Mouse (Mus musculus): ENCODE measurements at regions not wholly inside any gene's neighbourhood (a gene's known extent, or its start where the extent isn't known, plus 50 kb on each side); places are given as distances from the start of the nearest gene placed in this dataset.
"Not testable (repeated sequence)": the region's sequence is repeated elsewhere in the genome, so short reads cannot be mapped to it uniquely, and the experiment has no call there.

GRCm38 (mm10) chr17:27289804-27290203, 85.5 kb upstream of the Lemd2 start:
- not testable (repeated sequence) for H3K4me3 ChIP-seq (ENCODE audit: low read depth, low read length); H3K4me2 ChIP-seq (ENCODE audit: low read depth, low read length); H3K9ac ChIP-seq (ENCODE audit: low read depth, low read length); H3K36me3 ChIP-seq (ENCODE audit: control insufficient read depth, insufficient read depth, low read length); H3K9me3 ChIP-seq (ENCODE audit: control insufficient read depth, low read length); ATAC-seq (ENCODE audit: low read depth); H3K4me1 ChIP-seq (ENCODE audit: control insufficient read depth, insufficient read depth, low read length); H3K27me3 ChIP-seq (replicated peaks; ENCODE audit: control insufficient read depth, insufficient read depth, low read length); H3K27ac ChIP-seq (replicated peaks; ENCODE audit: low read depth, low read length); DNase-seq (ENCODE audit: low spot score)
- WGBS: 96% methylated on average over 13 of the region's 15 CpGs

- H3K4me1 ChIP-seq (ENCODE audit: control insufficient read depth, insufficient read depth, low read length); H3K4me3 ChIP-seq (ENCODE audit: low read depth, low read length); H3K9me3 ChIP-seq (ENCODE audit: control insufficient read depth, low read length); H3K4me2 ChIP-seq (ENCODE audit: low read depth, low read length); DNase-seq (ENCODE audit: low spot score); H3K27me3 ChIP-seq (replicated peaks; ENCODE audit: control insufficient read depth, insufficient read depth, low read length); H3K9ac ChIP-seq (ENCODE audit: low read depth, low read length); H3K27ac ChIP-seq (replicated peaks; ENCODE audit: low read depth, low read length); ATAC-seq (ENCODE audit: low read depth); H3K36me3 ChIP-seq (ENCODE audit: control insufficient read depth, insufficient read depth, low read length): not testable (repeated sequence)
- 96% methylated on average over 9 of the region's 10 CpGs for WGBS
These were observed 83.7 kb upstream of the Lemd2 start for GRCm38 (mm10) chr17:27287986-27288385.

- H3K4me3 ChIP-seq (ENCODE audit: low read depth, low read length): no peak overlapping the region
- ATAC-seq (ENCODE audit: low read depth): no peak
- H3K9ac ChIP-seq (ENCODE audit: low read depth, low read length): no peak overlapping the region
- no peaks in the 10 kb centered on the region for H3K27me3 ChIP-seq (replicated peaks; ENCODE audit: control insufficient read depth, insufficient read depth, low read length)
- no peak overlapping the region for H3K4me2 ChIP-seq (ENCODE audit: low read depth, low read length)
- H3K27ac ChIP-seq (replicated peaks; ENCODE audit: low read depth, low read length): no peak overlapping the region
- H3K9me3 ChIP-seq (ENCODE audit: control insufficient read depth, low read length): peaks cover 9% of the 10 kb centered on the region; the same call in 1 of the 2 replicates
- 79% methylated on average over 9 of the region's 9 CpGs for WGBS
- H3K36me3 ChIP-seq (ENCODE audit: control insufficient read depth, insufficient read depth, low read length): no peaks in the 10 kb centered on the region
- no peaks in the 10 kb centered on the region for H3K4me1 ChIP-seq (ENCODE audit: control insufficient read depth, insufficient read depth, low read length)
- DNase-seq (ENCODE audit: low spot score): no peak
These were observed 77.0 kb upstream of the Lemd2 start for GRCm38 (mm10) chr17:27281241-27281640.

- 94% methylated on average over 17 of the region's 17 CpGs for WGBS
- H3K9me3 ChIP-seq (ENCODE audit: control insufficient read depth, low read length): not testable (repeated sequence)
These were observed 75.4 kb upstream of the Lemd2 start for GRCm38 (mm10) chr17:27279491-27280288.

GRCm38 (mm10) chr17:27277786-27278185, 73.5 kb upstream of the Lemd2 start:
- 94% methylated on average over 12 of the region's 12 CpGs for WGBS

More at GRCm38 (mm10) chr17:27279491-27280288, 75.4 kb upstream of the Lemd2 start:
- H3K36me3 ChIP-seq (ENCODE audit: control insufficient read depth, insufficient read depth, low read length); H3K4me3 ChIP-seq (ENCODE audit: low read depth, low read length); DNase-seq (ENCODE audit: low spot score); H3K4me1 ChIP-seq (ENCODE audit: control insufficient read depth, insufficient read depth, low read length); ATAC-seq (ENCODE audit: low read depth); H3K27ac ChIP-seq (replicated peaks; ENCODE audit: low read depth, low read length); H3K4me2 ChIP-seq (ENCODE audit: low read depth, low read length); H3K9ac ChIP-seq (ENCODE audit: low read depth, low read length); H3K27me3 ChIP-seq (replicated peaks; ENCODE audit: control insufficient read depth, insufficient read depth, low read length): not testable (repeated sequence)

GRCm38 (mm10) chr17:27271756-27272155, 67.5 kb upstream of the Lemd2 start:
- H3K4me2 ChIP-seq (ENCODE audit: low read depth, low read length); H3K27me3 ChIP-seq (replicated peaks; ENCODE audit: control insufficient read depth, insufficient read depth, low read length); DNase-seq (ENCODE audit: low spot score); H3K9me3 ChIP-seq (ENCODE audit: control insufficient read depth, low read length); ATAC-seq (ENCODE audit: low read depth); H3K4me1 ChIP-seq (ENCODE audit: control insufficient read depth, insufficient read depth, low read length); H3K9ac ChIP-seq (ENCODE audit: low read depth, low read length); H3K36me3 ChIP-seq (ENCODE audit: control insufficient read depth, insufficient read depth, low read length); H3K4me3 ChIP-seq (ENCODE audit: low read depth, low read length); H3K27ac ChIP-seq (replicated peaks; ENCODE audit: low read depth, low read length): not testable (repeated sequence)
- WGBS: 93% methylated on average over 12 of the region's 12 CpGs

More at GRCm38 (mm10) chr17:27277786-27278185, 73.5 kb upstream of the Lemd2 start:
- not testable (repeated sequence) for H3K36me3 ChIP-seq (ENCODE audit: control insufficient read depth, insufficient read depth, low read length); ATAC-seq (ENCODE audit: low read depth); DNase-seq (ENCODE audit: low spot score); H3K9ac ChIP-seq (ENCODE audit: low read depth, low read length); H3K4me1 ChIP-seq (ENCODE audit: control insufficient read depth, insufficient read depth, low read length); H3K9me3 ChIP-seq (ENCODE audit: control insufficient read depth, low read length); H3K27ac ChIP-seq (replicated peaks; ENCODE audit: low read depth, low read length); H3K4me2 ChIP-seq (ENCODE audit: low read depth, low read length); H3K4me3 ChIP-seq (ENCODE audit: low read depth, low read length); H3K27me3 ChIP-seq (replicated peaks; ENCODE audit: control insufficient read depth, insufficient read depth, low read length)

- not testable (repeated sequence) for H3K4me3 ChIP-seq (ENCODE audit: low read depth, low read length); H3K4me1 ChIP-seq (ENCODE audit: control insufficient read depth, insufficient read depth, low read length); H3K9me3 ChIP-seq (ENCODE audit: control insufficient read depth, low read length); H3K36me3 ChIP-seq (ENCODE audit: control insufficient read depth, insufficient read depth, low read length); H3K9ac ChIP-seq (ENCODE audit: low read depth, low read length); H3K27ac ChIP-seq (replicated peaks; ENCODE audit: low read depth, low read length); H3K27me3 ChIP-seq (replicated peaks; ENCODE audit: control insufficient read depth, insufficient read depth, low read length); H3K4me2 ChIP-seq (ENCODE audit: low read depth, low read length); DNase-seq (ENCODE audit: low spot score); ATAC-seq (ENCODE audit: low read depth)
- WGBS: 91% methylated on average over 7 of the region's 8 CpGs
These were observed 66.5 kb upstream of the Lemd2 start for GRCm38 (mm10) chr17:27270776-27271175.

GRCm38 (mm10) chr17:27264607-27265006, 60.3 kb upstream of the Lemd2 start:
- H3K4me2 ChIP-seq (ENCODE audit: low read depth, low read length); H3K36me3 ChIP-seq (ENCODE audit: control insufficient read depth, insufficient read depth, low read length); H3K27ac ChIP-seq (replicated peaks; ENCODE audit: low read depth, low read length); H3K9ac ChIP-seq (ENCODE audit: low read depth, low read length); H3K27me3 ChIP-seq (replicated peaks; ENCODE audit: control insufficient read depth, insufficient read depth, low read length); H3K9me3 ChIP-seq (ENCODE audit: control insufficient read depth, low read length); ATAC-seq (ENCODE audit: low read depth); DNase-seq (ENCODE audit: low spot score); H3K4me1 ChIP-seq (ENCODE audit: control insufficient read depth, insufficient read depth, low read length); H3K4me3 ChIP-seq (ENCODE audit: low read depth, low read length): not testable (repeated sequence)
- 94% methylated on average over 7 of the region's 9 CpGs for WGBS

- no peak for ATAC-seq (ENCODE audit: low read depth)
- no peaks in the 10 kb centered on the region for H3K36me3 ChIP-seq (ENCODE audit: control insufficient read depth, insufficient read depth, low read length)
- H3K9ac ChIP-seq (ENCODE audit: low read depth, low read length): no peak overlapping the region
- no peaks in the 10 kb centered on the region for H3K4me1 ChIP-seq (ENCODE audit: control insufficient read depth, insufficient read depth, low read length)
- DNase-seq (ENCODE audit: low spot score): no peak
- H3K4me2 ChIP-seq (ENCODE audit: low read depth, low read length): no peak overlapping the region
- H3K4me3 ChIP-seq (ENCODE audit: low read depth, low read length): no peak overlapping the region
- WGBS: 70% methylated on average over 4 of the region's 4 CpGs
- no peaks in the 10 kb centered on the region for H3K9me3 ChIP-seq (ENCODE audit: control insufficient read depth, low read length)
- no peak overlapping the region for H3K27ac ChIP-seq (replicated peaks; ENCODE audit: low read depth, low read length)
- no peaks in the 10 kb centered on the region for H3K27me3 ChIP-seq (replicated peaks; ENCODE audit: control insufficient read depth, insufficient read depth, low read length)
These were observed 58.3 kb upstream of the Lemd2 start for GRCm38 (mm10) chr17:27262607-27263006.

Measured in embryonic facial prominence, embryonic 14.5 days (tissue).